Mouse (Mus musculus): ENCODE results near the gene Nsun6.

GRCm38 (mm10) chr2:15064380-15065269, 9.8 kb upstream of the Nsun6 start:
- TF ChIP-seq CTCF (IDR thresholded peaks at IDR 0.05; ENCODE audit: borderline replicate concordance, insufficient read depth, low read depth, low read length) = no peak
- no peak for TF ChIP-seq POLR2A (IDR thresholded peaks at IDR 0.05; ENCODE audit: borderline replicate concordance, insufficient read depth, low read length)
